15 mouse cellular contexts compared by ENCODE assay signal in genomic region chr7:119860554-119860953, GRCm38 (mm10). TPM values are rescaled to one million over a fixed set of nuclear protein-coding genes. Genes with fewer than 3 reads are reported as not detected.
DNase-seq lines count a peak whose midpoint lies in the region; ATAC-seq and TF ChIP-seq lines count a peak whose summit lies in the region.
"Had no signal": no experiment of that assay in that cellular context is flagged by ENCODE, and none has a peak within 500 bp of the region (broad histone marks: within the 10 kb centered on the region; RNA-seq: fewer than 3 reads in every experiment).

No protein-coding gene starts in this region.

- no peak for DNase-seq in limb, embryonic 10.5 days (ENCODE audit: low spot score)
- no peak for DNase-seq in embryo, embryonic 9.5 days (ENCODE audit: extremely low spot score)
- no peak for DNase-seq in liver, embryonic 11.5 days (ENCODE audit: low spot score)
- DNase-seq in T-cell, adult 2 months (ENCODE audit: low spot score): no peak
- DNase-seq: adrenal gland, postnatal 25 days; cerebellum, postnatal 25 days; gastrocnemius, postnatal 25 days; kidney, postnatal 10 days; layer of hippocampus, postnatal 36 days had no signal

- H3K4me1 ChIP-seq in limb, embryonic 15.5 days: peaks cover 7% of the 10 kb centered on the region; the same call in 1 of the 2 replicates
- peaks cover 27% of the 10 kb centered on the region for H3K4me1 ChIP-seq in limb, embryonic 10.5 days
- H3K4me1 ChIP-seq in brown adipose tissue, adult 24 weeks (ENCODE audit: control insufficient read depth, insufficient read depth, insufficient read length, low read length): peaks cover 12% of the 10 kb centered on the region; the same call in 1 of the 2 replicates
- peaks cover 13% of the 10 kb centered on the region; the same call in 1 of the 2 replicates for H3K4me1 ChIP-seq in intestine, postnatal 0 days (replicated peaks; ENCODE audit: control insufficient read depth, insufficient read depth, low read length)
- peaks cover 20% of the 10 kb centered on the region for H3K4me1 ChIP-seq in liver, embryonic 11.5 days (replicated peaks; ENCODE audit: control insufficient read depth, insufficient read depth, low read length)

- ATAC-seq in limb, embryonic 15.5 days (ENCODE audit: insufficient number of reproducible peaks, low FRiP score, low TSS enrichment, low read depth): peak; percentile 37; the same call in 1 of the 2 replicates
- ATAC-seq in intestine, postnatal 0 days: peak; percentile 94
- no peak for ATAC-seq in liver, embryonic 11.5 days (replicated peaks; ENCODE audit: low FRiP score)

- no peak overlapping the region for H3K4me2 ChIP-seq in limb, embryonic 15.5 days
- no peak overlapping the region for H3K4me2 ChIP-seq in intestine, postnatal 0 days (replicated peaks; ENCODE audit: low read depth)
- no peak overlapping the region for H3K4me2 ChIP-seq in liver, embryonic 11.5 days
- H3K4me2 ChIP-seq: hindbrain, embryonic 12.5 days; midbrain, embryonic 13.5 days had no signal

- no peaks in the 10 kb centered on the region for H3K9me3 ChIP-seq in limb, embryonic 15.5 days
- H3K9me3 ChIP-seq in limb, embryonic 10.5 days (replicated peaks): no peaks in the 10 kb centered on the region
- H3K9me3 ChIP-seq in intestine, postnatal 0 days (ENCODE audit: control insufficient read depth): no peaks in the 10 kb centered on the region
- no peaks in the 10 kb centered on the region for H3K9me3 ChIP-seq in liver, embryonic 11.5 days (ENCODE audit: control insufficient read depth, low read length)
- H3K9me3 ChIP-seq: embryonic facial prominence, embryonic 15.5 days; hindbrain, embryonic 12.5 days; midbrain, embryonic 13.5 days had no signal

- no peaks in the 10 kb centered on the region for H3K27me3 ChIP-seq in limb, embryonic 15.5 days
- no peaks in the 10 kb centered on the region for H3K27me3 ChIP-seq in limb, embryonic 10.5 days (ENCODE audit: low read depth, poor library complexity, severe bottlenecking)
- no peaks in the 10 kb centered on the region for H3K27me3 ChIP-seq in intestine, postnatal 0 days (replicated peaks; ENCODE audit: control insufficient read depth, insufficient read depth, low read length)
- no peaks in the 10 kb centered on the region for H3K27me3 ChIP-seq in liver, embryonic 11.5 days (replicated peaks; ENCODE audit: control insufficient read depth, insufficient read depth, low read length)
- H3K27me3 ChIP-seq: embryonic facial prominence, embryonic 15.5 days; hindbrain, embryonic 12.5 days; midbrain, embryonic 13.5 days had no signal

- H3K4me3 ChIP-seq in limb, embryonic 15.5 days: no peak overlapping the region
- no peak overlapping the region for H3K4me3 ChIP-seq in limb, embryonic 10.5 days
- no peak overlapping the region for H3K4me3 ChIP-seq in brown adipose tissue, adult 24 weeks (ENCODE audit: insufficient read depth, low read depth, low read length)
- no peak overlapping the region for H3K4me3 ChIP-seq in intestine, postnatal 0 days (ENCODE audit: low read depth, low read length)
- H3K4me3 ChIP-seq in liver, embryonic 11.5 days (ENCODE audit: low read depth, low read length): no peak overlapping the region
- H3K4me3 ChIP-seq: hindbrain, embryonic 12.5 days; midbrain, embryonic 13.5 days had no signal

- WGBS in limb, embryonic 15.5 days: 79% methylated on average over 2 of the region's 2 CpGs
- 85% methylated on average over 2 of the region's 2 CpGs for WGBS in limb, embryonic 10.5 days
- 32% methylated on average over 2 of the region's 2 CpGs for WGBS in intestine, postnatal 0 days
- WGBS in liver, embryonic 11.5 days: 90% methylated on average over 2 of the region's 2 CpGs

- 0 out of 2 replicates have a peak overlapping the region, but pooled peaks have one; percentile 18 for H3K27ac ChIP-seq in limb, embryonic 15.5 days
- H3K27ac ChIP-seq in limb, embryonic 10.5 days: no peak overlapping the region
- peak overlapping the region; percentile 35; the same call in 1 of the 2 replicates for H3K27ac ChIP-seq in brown adipose tissue, adult 24 weeks (replicated peaks; ENCODE audit: low read depth, low read length)
- H3K27ac ChIP-seq in intestine, postnatal 0 days (ENCODE audit: low read depth, low read length): peak overlapping the region; percentile 55
- no peak overlapping the region for H3K27ac ChIP-seq in liver, embryonic 11.5 days (ENCODE audit: low read depth, low read length)

- peaks cover 33% of the 10 kb centered on the region for H3K36me3 ChIP-seq in limb, embryonic 15.5 days
- H3K36me3 ChIP-seq in limb, embryonic 10.5 days: peaks cover 34% of the 10 kb centered on the region
- H3K36me3 ChIP-seq in intestine, postnatal 0 days (ENCODE audit: control insufficient read depth, insufficient read depth): peaks cover 12% of the 10 kb centered on the region
- H3K36me3 ChIP-seq in liver, embryonic 11.5 days (ENCODE audit: control insufficient read depth, insufficient read depth, low read length): peaks cover 2% of the 10 kb centered on the region
- H3K36me3 ChIP-seq: embryonic facial prominence, embryonic 15.5 days had no signal

- H3K9ac ChIP-seq in limb, embryonic 15.5 days: no peak overlapping the region
- no peak overlapping the region for H3K9ac ChIP-seq in intestine, postnatal 0 days (ENCODE audit: low read depth, low read length)
- H3K9ac ChIP-seq in liver, embryonic 11.5 days (ENCODE audit: low read depth, low read length): no peak overlapping the region
- H3K9ac ChIP-seq: embryonic facial prominence, embryonic 15.5 days; hindbrain, embryonic 12.5 days; midbrain, embryonic 13.5 days had no signal

- TF ChIP-seq CTCF in intestine, postnatal 0 days (IDR thresholded peaks at IDR 0.05; ENCODE audit: low read depth): no peak

RNA-seq across cellular contexts. Expression of gene Lyrm1, which starts 35.1 kb away (rescaled TPM):
- polyA plus RNA-seq in limb, embryonic 15.5 days (2015; fragmentation: Nextera tagmentation; extraction: Ambion mirVana): 9.1 and 9.9 TPM in 2 replicates
- 6.4 and 7.2 TPM in 2 replicates for polyA plus RNA-seq in limb, embryonic 10.5 days (2016; fragmentation: Nextera tagmentation; extraction: Ambion mirVana)
- 11.7 and 17.5 TPM in 2 replicates for polyA plus RNA-seq in brown adipose tissue, adult 24 weeks (2012; ENCODE audit: insufficient read depth, insufficient read length, missing spikeins)
- 11.8 and 12.5 TPM in 2 replicates for polyA plus RNA-seq in intestine, postnatal 0 days (2015; fragmentation: Nextera tagmentation; extraction: Ambion mirVana)
- polyA plus RNA-seq in liver, embryonic 11.5 days (2014; fragmentation: Nextera tagmentation; extraction: Ambion mirVana): 4.6 and 6.5 TPM in 2 replicates

RNA-seq across cellular contexts. Expression of gene Dcun1d3, which starts 35.5 kb away (rescaled TPM):
- polyA plus RNA-seq in limb, embryonic 15.5 days (2015; fragmentation: Nextera tagmentation; extraction: Ambion mirVana): 12.9 and 13.9 TPM in 2 replicates
- 10.8 and 12.0 TPM in 2 replicates for polyA plus RNA-seq in limb, embryonic 10.5 days (2016; fragmentation: Nextera tagmentation; extraction: Ambion mirVana)
- polyA plus RNA-seq in brown adipose tissue, adult 24 weeks (2012; ENCODE audit: insufficient read depth, insufficient read length, missing spikeins): 18.4 and 21.7 TPM in 2 replicates
- polyA plus RNA-seq in intestine, postnatal 0 days (2015; fragmentation: Nextera tagmentation; extraction: Ambion mirVana): 11.9 and 15.8 TPM in 2 replicates
- polyA plus RNA-seq in liver, embryonic 11.5 days (2014; fragmentation: Nextera tagmentation; extraction: Ambion mirVana): 3.1 and 3.4 TPM in 2 replicates

Comparison
In these comparisons a context has a peak if more than half of its experiments do, and no peak if none do; other contexts are left out.
1. H3K27ac ChIP-seq: peak in limb, embryonic 15.5 days (single experiment), brown adipose tissue, adult 24 weeks (single experiment) and intestine, postnatal 0 days (single experiment); none in limb, embryonic 10.5 days (single experiment) and liver, embryonic 11.5 days (single experiment).